Mouse (Mus musculus) spleen, adult 2 months (tissue): ENCODE data around the gene Gls2.

Source experiments
- CTCF ChIP-seq: fragments of 200-500 bp; IDR thresholded peaks from 2 replicates; pipeline ENCODE4 v1.5.1; 2011; ENCODE audit warnings: mild to moderate bottlenecking, inconsistent platforms; ENCODE audit not compliant: insufficient read depth, insufficient read length, insufficient replicate concordance; ENCODE audit errors: extremely low read depth
- POLR2A ChIP-seq: fragments of 200-500 bp; IDR thresholded peaks from 2 replicates; pipeline ENCODE4 v1.6.1; 2011; ENCODE audit warnings: low read depth, low read length, inconsistent platforms

GRCm38 (mm10) chr10:128191472-128191871 lies 2.8 kb upstream of the Gls2 start:
- TF ChIP-seq POLR2A (no peak), CTCF (no peak)
